Mouse (Mus musculus) ES-E14 (cell line): Measurements from ENCODE around the gene Ccnd3.

Source experiments
- CHD2 ChIP-seq: IDR thresholded peaks from 2 replicates; pipeline ENCODE4 v1.6.1; 2014; ENCODE audit warnings: mild to moderate bottlenecking, low read depth, low read length, inconsistent platforms
- HCFC1 ChIP-seq: IDR thresholded peaks from 2 replicates; pipeline ENCODE4 v1.6.1; 2012; ENCODE audit warnings: low read length, inconsistent platforms, borderline replicate concordance; ENCODE audit not compliant: insufficient read depth
- ZC3H11A ChIP-seq: IDR thresholded peaks from 2 replicates; pipeline ENCODE4 v1.6.1; 2012; ENCODE audit warnings: low read depth, mild to moderate bottlenecking, inconsistent platforms, low read length, borderline replicate concordance
- ZNF384 ChIP-seq: IDR thresholded peaks from 2 replicates; pipeline ENCODE4 v1.6.1; 2012; ENCODE audit warnings: low read depth, low read length, inconsistent platforms

GRCm38 (mm10) chr17:47462209-47462608 is 42.6 kb upstream of the Ccnd3 start:
- TF ChIP-seq CHD2 = no peak
- TF ChIP-seq ZNF384 = no peak
- TF ChIP-seq ZC3H11A = no peak
- no peak for TF ChIP-seq HCFC1
